Mouse (Mus musculus) myocyte (in vitro differentiated cells): ENCODE data around the gene Nrp2. TPM values are rescaled to one million over a fixed set of nuclear protein-coding genes. Genes with fewer than 3 reads are reported as not detected.

Experiments used
- H3K27me3 ChIP-seq: one replicate; pipeline ENCODE4 v1.6.1; 2011; ENCODE audit not compliant: control insufficient read depth, insufficient read depth, insufficient read length
- H3K36me3 ChIP-seq: one replicate; pipeline ENCODE4 v1.6.1; 2011; ENCODE audit not compliant: control insufficient read depth, insufficient read depth
- H3K4me2 ChIP-seq: one replicate; pipeline ENCODE4 v1.6.1; 2011; ENCODE audit warnings: low read depth, control low read depth
- H3K4me3 ChIP-seq: one replicate; pipeline ENCODE4 v1.5.1; 2011; ENCODE audit warnings: mild to moderate bottlenecking, control low read depth, moderate library complexity
- H3K79me2 ChIP-seq: one replicate; pipeline ENCODE4 v1.6.1; 2011; ENCODE audit not compliant: control insufficient read depth, insufficient read depth
- H3ac ChIP-seq: one replicate; pipeline ENCODE4 v1.6.1; 2011; ENCODE audit not compliant: control insufficient read depth, insufficient read length
- CEBPB ChIP-seq: IDR thresholded peaks from 2 replicates; pipeline ENCODE4 v1.6.1; 2011; ENCODE audit warnings: mild to moderate bottlenecking, moderate library complexity; ENCODE audit not compliant: poor library complexity, insufficient read depth, severe bottlenecking
- E2F4 ChIP-seq: IDR thresholded peaks from one replicate; pipeline ENCODE4 v1.6.1; 2011; ENCODE audit warnings: mild to moderate bottlenecking, control low read depth, moderate library complexity; ENCODE audit not compliant: insufficient read depth
- MAX ChIP-seq: IDR thresholded peaks from one replicate; pipeline ENCODE4 v1.6.1; 2011; ENCODE audit warnings: low read depth, mild to moderate bottlenecking, control low read depth
- MYOD1 ChIP-seq, 3 experiments: IDR thresholded peaks; one replicate each; pipeline ENCODE4 v1.6.1; 2011; ENCODE audit warnings: control low read depth in 2 of 3, low read depth in 2 of 3, mild to moderate bottlenecking in 2 of 3, moderate library complexity in 1 of 3; ENCODE audit not compliant: insufficient read length in 2 of 3, control insufficient read depth in 1 of 3
- MYOG ChIP-seq, 3 experiments: IDR thresholded peaks; one replicate each; pipeline ENCODE4 v1.6.1; 2011; ENCODE audit warnings: control low read depth in 2 of 3, low read depth in 2 of 3, mild to moderate bottlenecking in 2 of 3; ENCODE audit not compliant: insufficient read length in 2 of 3, control insufficient read depth in 1 of 3, insufficient read depth in 1 of 3
- POLR2A ChIP-seq: IDR thresholded peaks from one replicate; pipeline ENCODE4 v1.6.1; 2011; ENCODE audit warnings: low read depth, mild to moderate bottlenecking, control low read depth, moderate library complexity; ENCODE audit not compliant: insufficient read length
- POLR2AphosphoS2 ChIP-seq: IDR thresholded peaks from one replicate; pipeline ENCODE4 v1.6.1; 2011; ENCODE audit warnings: low read depth, control low read depth; ENCODE audit not compliant: insufficient read length
- REST ChIP-seq: IDR thresholded peaks from one replicate; pipeline ENCODE4 v1.6.1; 2011; ENCODE audit warnings: mild to moderate bottlenecking, control low read depth, moderate library complexity; ENCODE audit not compliant: insufficient read depth, insufficient read length
- SRF ChIP-seq: IDR thresholded peaks from one replicate; pipeline ENCODE4 v1.6.1; 2011; ENCODE audit warnings: low read depth; ENCODE audit not compliant: control insufficient read depth, insufficient read length
- TCF12 ChIP-seq: IDR thresholded peaks from one replicate; pipeline ENCODE4 v1.6.1; 2011; ENCODE audit warnings: mild to moderate bottlenecking, control low read depth; ENCODE audit not compliant: poor library complexity, insufficient read depth, severe bottlenecking
- TCF3 ChIP-seq: IDR thresholded peaks from one replicate; pipeline ENCODE4 v1.6.1; 2011; ENCODE audit warnings: low read depth, control low read depth; ENCODE audit not compliant: insufficient read length
- USF1 ChIP-seq: IDR thresholded peaks from one replicate; pipeline ENCODE4 v1.6.1; 2011; ENCODE audit warnings: low read depth, mild to moderate bottlenecking, control low read depth, moderate library complexity
- polyA plus RNA-seq: library from polyadenylated mRNA; unstranded; fragments of >200 nt; fragmentation: generic; extraction: Trizol; gene quantifications from one replicate; pipeline ENCODE4 v1.2.1, GENCODE M21; 2012; ENCODE audit warnings: missing spikeins

Nrp2 gene
- polyA plus RNA-seq, 1 experiment: 18.3 TPM

DNA sequence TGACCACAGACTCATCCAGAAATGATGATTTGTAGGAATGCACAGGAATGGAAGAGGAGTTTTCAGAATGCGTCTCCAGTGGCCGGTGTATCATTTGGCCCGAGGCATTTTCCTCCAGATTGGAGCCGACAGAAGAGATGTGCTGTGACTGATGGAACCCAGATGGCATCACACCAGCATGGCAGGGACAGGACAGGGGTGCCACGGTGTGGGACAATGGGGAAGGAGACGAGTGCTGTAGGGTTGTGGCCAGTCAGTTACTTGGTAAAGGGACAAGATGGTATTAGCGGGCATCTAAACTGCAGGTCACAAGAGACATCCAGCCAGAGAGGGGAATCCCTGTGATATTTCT is 127.3 kb downstream of the Nrp2 start:
- TF ChIP-seq SRF: no peak
- TF ChIP-seq E2F4: no peak
- no peak for TF ChIP-seq TCF3
- no peak for TF ChIP-seq MYOD1 (IDR thresholded peaks at IDR 0.05; ENCODE audit: control insufficient read depth in 1 of 3, insufficient read length in 2 of 3, low read depth in 2 of 3)
- no peak for TF ChIP-seq MYOG (IDR thresholded peaks at IDR 0.05; ENCODE audit: control insufficient read depth in 1 of 3, insufficient read depth in 1 of 3, insufficient read length in 2 of 3, low read depth in 2 of 3)
- TF ChIP-seq MAX: no peak
- no peak for TF ChIP-seq TCF12
- TF ChIP-seq REST: no peak
- no peak for TF ChIP-seq CEBPB
- no peak for TF ChIP-seq USF1
- no peak for TF ChIP-seq POLR2AphosphoS2
- TF ChIP-seq POLR2A: no peak
- Histone ChIP-seq H3K79me2 (no peaks in the 10 kb centered on the region), H3K27me3 (no peaks in the 10 kb centered on the region), H3K4me3 (no peak overlapping the region), H3K36me3 (no peaks in the 10 kb centered on the region), H3ac (no peak overlapping the region), H3K4me2 (no peak overlapping the region)

DNA sequence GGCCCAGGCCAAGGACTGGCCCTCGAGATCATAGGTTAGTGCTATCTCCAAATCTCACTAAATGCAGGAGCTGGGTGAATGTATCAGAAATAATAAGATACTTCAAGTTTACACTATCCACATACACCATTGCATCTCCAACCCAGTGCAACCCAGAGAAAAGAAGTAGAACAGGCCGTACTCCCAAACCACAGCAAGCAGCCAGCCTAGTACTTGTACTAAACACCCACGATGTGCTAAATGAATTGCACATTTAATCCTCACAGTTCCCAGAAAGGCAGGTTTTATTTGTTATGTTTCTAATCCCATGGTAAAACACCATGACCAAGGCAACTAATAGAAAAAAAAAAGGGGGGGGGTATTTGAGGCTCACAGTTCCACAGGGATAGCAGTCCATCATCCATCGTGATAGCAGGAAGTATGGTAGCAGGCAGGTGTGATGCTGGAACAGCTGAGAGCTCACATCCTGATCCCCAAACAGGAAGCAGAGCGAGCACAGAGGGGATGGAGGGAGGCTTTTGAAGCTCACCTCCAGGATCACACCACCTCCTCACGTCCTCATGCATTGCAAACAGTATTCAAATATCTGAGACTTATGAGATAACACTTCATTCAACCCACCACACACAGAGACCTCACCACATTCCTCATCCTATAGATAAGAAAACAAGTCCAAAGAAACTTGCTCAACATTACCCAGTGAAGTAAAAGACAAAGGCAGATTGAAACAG is 128.8 kb downstream of the Nrp2 start:
- TF ChIP-seq REST (no peak), MAX (no peak), POLR2AphosphoS2 (no peak), POLR2A (no peak)
- no peak overlapping the region for H3ac ChIP-seq

DNA sequence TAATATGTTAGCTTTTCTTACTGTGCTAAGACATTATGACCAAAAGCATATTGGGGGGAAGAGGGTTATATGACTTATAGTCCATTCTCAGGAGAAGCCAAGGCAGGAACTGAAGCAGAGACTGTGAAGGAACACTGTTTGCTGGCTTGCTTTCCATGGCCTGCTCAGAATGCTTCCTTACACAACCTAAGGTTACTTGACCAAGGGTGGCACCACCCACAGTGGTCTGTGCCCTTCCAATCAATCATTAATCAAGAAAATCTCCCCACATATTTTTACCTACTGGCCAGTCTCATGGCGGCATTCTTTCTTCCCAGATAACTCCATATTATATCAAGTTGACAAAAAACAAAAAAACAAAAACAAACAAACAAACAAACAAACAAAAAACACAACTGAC is 130.3 kb downstream of the Nrp2 start:
- Histone ChIP-seq H3K4me2 (no peak overlapping the region), H3K4me3 (no peak overlapping the region), H3ac (no peak overlapping the region), H3K27me3 (no peaks in the 10 kb centered on the region), H3K79me2 (no peaks in the 10 kb centered on the region), H3K36me3 (no peaks in the 10 kb centered on the region)
- no peak for TF ChIP-seq POLR2AphosphoS2
- TF ChIP-seq E2F4: no peak
- TF ChIP-seq POLR2A: no peak
- no peak for TF ChIP-seq MYOG (IDR thresholded peaks at IDR 0.05; ENCODE audit: control insufficient read depth in 1 of 3, insufficient read depth in 1 of 3, insufficient read length in 2 of 3, low read depth in 2 of 3)
- no peak for TF ChIP-seq TCF12
- TF ChIP-seq MYOD1 (IDR thresholded peaks at IDR 0.05; ENCODE audit: control insufficient read depth in 1 of 3, insufficient read length in 2 of 3, low read depth in 2 of 3): no peak
- TF ChIP-seq USF1: no peak
- no peak for TF ChIP-seq TCF3
- TF ChIP-seq MAX: no peak
- TF ChIP-seq CEBPB: no peak
- no peak for TF ChIP-seq REST
- TF ChIP-seq SRF: no peak

More for the DNA sequence above, 128.8 kb downstream of the Nrp2 start:
- Histone ChIP-seq H3K36me3 (no peaks in the 10 kb centered on the region), H3K79me2 (no peaks in the 10 kb centered on the region), H3K4me2 (no peak overlapping the region), H3K27me3 (no peaks in the 10 kb centered on the region), H3K4me3 (no peak overlapping the region)

DNA sequence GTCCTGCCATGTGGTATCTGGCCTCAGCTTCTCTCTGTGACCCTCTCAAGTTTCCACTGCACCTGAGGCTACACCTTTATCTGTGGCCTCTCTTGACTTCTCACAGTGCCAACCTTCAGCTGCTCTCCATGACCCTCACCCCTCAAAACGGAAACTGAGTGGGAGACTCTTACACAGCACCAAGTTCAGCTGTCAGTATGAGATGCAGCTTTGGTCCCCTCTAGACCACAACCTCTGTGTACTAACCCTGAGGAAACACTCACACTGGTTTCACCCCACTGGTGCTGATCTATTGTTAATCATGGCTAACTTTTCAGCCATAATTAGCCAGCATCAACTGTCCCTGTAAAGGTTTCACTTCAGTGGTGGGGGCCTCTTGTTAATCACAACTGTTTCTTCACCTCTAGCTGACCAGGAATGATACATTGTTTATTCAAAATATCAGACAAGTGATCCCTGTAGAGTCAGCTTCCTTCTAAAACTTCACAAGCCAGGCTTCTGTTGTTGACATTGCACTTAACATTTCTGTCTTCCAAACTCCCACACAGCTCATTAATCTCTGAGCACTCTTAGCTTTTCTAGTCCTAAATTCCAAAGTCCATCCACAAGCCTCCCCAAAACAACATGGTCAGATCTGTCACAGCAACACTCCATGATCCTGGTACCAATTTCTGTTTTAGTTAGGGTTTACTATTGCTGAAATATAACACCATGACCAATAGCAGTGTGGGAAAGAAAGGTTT is 131.5 kb downstream of the Nrp2 start:
- no peak overlapping the region for H3ac ChIP-seq
- no peak overlapping the region for H3K4me3 ChIP-seq
- no peaks in the 10 kb centered on the region for H3K79me2 ChIP-seq
- TF ChIP-seq MYOD1 (IDR thresholded peaks at IDR 0.05; ENCODE audit: control insufficient read depth in 1 of 3, insufficient read length in 2 of 3, low read depth in 2 of 3) (peak in 1 of 3 experiments; percentile 22), E2F4 (no peak), CEBPB (no peak), MAX (no peak)
- H3K36me3 ChIP-seq: no peaks in the 10 kb centered on the region
- no peaks in the 10 kb centered on the region for H3K27me3 ChIP-seq
- no peak overlapping the region for H3K4me2 ChIP-seq

DNA sequence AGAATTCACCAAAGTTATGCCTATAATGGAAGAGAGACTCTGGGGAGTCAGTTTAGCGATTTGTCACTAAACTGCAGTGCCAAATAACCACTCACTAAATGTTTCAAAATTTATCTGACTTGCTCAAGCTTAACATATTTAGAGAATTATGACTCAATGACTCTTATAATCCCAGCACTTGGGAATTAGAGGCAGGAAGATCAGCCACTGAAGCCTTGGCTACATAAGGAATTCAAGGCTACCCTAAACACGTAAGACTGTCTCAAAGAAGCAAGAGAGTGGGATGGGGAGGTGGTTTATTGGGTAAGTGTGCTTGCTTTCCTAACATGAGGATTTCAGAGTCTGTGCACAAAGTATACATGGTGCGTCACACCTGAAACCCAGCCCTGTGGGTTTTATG is 135.0 kb downstream of the Nrp2 start:
- no peaks in the 10 kb centered on the region for H3K79me2 ChIP-seq
- no peak overlapping the region for H3K4me3 ChIP-seq
- H3K36me3 ChIP-seq: no peaks in the 10 kb centered on the region
- TF ChIP-seq POLR2A (no peak), E2F4 (no peak), TCF12 (no peak), MYOD1 (IDR thresholded peaks at IDR 0.05; ENCODE audit: control insufficient read depth in 1 of 3, insufficient read length in 2 of 3, low read depth in 2 of 3) (no peak), MAX (no peak), POLR2AphosphoS2 (no peak), TCF3 (no peak), REST (no peak), MYOG (IDR thresholded peaks at IDR 0.05; ENCODE audit: control insufficient read depth in 1 of 3, insufficient read depth in 1 of 3, insufficient read length in 2 of 3, low read depth in 2 of 3) (no peak), CEBPB (no peak), SRF (no peak)
- no peak overlapping the region for H3ac ChIP-seq
- H3K4me2 ChIP-seq: no peak overlapping the region
- H3K27me3 ChIP-seq: no peaks in the 10 kb centered on the region
